Mouse (Mus musculus) 3134 (cell line): Measurements from ENCODE around the gene Pde4d.

Experiments used
- DNase-seq: peaks from one replicate; pipeline ENCODE4 v3.0.0-alpha.2; 2011; ENCODE audit warnings: low spot score; ENCODE audit not compliant: insufficient read length; ENCODE audit errors: extremely low read depth

Gene Pde4d

GRCm38 (mm10) chr13:109639286-109639685 is 1189.5 kb downstream of the Pde4d start:
- no peak for DNase-seq

DNA sequence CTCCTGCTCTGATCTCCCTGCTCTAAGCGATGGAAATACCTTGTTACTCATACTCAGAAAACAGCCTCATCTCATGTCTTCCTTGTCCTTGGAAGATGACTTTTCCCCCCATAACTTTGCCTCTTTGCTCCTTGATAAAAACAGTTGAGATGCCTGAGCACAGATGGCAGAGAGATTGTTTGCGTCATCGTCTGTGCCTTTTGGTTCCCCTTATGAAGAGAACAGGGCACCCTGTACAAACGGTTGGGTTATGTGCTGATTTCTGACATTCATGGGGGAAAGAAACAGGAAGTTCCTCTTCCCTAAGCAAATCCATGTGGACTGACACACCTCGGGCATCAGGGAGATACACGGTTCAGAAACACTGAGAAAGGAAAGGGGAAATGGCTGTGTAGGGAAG is 1191.8 kb downstream of the Pde4d start:
- DNase-seq: no peak

GRCm38 (mm10) chr13:109643419-109643818 is 1193.7 kb downstream of the Pde4d start:
- no peak for DNase-seq

DNA sequence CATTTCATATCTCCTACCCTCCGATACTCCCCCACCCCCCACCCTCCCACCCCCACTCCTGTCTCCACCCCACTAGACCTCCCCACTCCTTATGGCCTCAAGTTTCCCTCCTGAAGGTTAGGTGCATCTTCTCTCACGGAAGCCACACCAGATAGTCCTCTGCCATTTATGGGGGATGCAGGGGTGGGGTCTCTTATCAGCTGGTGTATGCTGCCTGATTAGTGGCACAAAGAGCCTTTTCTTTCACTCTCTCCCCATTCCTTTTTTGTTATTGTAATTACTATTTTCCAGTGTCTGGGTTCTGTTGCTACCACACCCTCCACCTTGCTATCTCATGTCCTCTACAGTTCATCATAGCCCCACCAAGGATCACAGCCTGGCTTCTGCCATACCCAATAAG is 1194.3 kb downstream of the Pde4d start:
- DNase-seq: no peak

GRCm38 (mm10) chr13:109645284-109645909 is 1195.6 kb downstream of the Pde4d start:
- no peak for DNase-seq

GRCm38 (mm10) chr13:109645910-109646284 is 1196.1 kb downstream of the Pde4d start:
- DNase-seq: no peak

GRCm38 (mm10) chr13:109646597-109647232 is 1197.0 kb downstream of the Pde4d start:
- no peak for DNase-seq

DNA sequence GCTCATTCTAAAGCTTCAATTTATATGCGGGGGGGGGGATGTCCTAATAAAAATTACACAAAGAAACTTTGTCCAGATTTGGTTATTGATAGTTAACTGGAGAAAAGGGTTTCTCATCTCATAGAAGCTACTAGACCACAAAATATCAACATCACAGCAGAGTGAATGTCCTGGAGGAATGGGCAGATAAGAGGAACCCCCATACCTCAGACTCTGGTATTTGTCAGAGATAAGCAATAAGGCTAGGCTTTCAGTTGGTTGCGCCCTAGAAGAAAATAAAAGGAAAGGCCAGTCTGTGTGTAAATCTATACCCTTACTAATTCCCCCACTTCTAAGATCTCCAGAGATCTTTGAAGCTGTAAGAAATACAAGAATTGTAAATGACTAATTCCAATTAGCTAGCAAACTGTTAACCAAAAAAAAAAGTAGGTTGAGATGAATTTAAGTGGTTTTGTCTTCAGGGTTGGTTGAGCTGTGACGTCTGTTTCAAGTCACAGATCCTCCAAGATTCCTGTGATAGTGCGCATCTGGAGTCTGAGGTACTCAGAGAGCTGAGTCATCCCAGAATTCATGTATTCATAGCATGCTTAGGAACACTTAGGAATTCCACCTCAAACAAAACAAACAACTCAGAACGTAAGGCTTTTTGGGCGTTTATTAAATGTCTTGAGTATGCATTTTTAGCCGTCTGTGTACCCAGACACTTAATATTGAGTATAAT is 1197.9 kb downstream of the Pde4d start:
- no peak for DNase-seq

DNA sequence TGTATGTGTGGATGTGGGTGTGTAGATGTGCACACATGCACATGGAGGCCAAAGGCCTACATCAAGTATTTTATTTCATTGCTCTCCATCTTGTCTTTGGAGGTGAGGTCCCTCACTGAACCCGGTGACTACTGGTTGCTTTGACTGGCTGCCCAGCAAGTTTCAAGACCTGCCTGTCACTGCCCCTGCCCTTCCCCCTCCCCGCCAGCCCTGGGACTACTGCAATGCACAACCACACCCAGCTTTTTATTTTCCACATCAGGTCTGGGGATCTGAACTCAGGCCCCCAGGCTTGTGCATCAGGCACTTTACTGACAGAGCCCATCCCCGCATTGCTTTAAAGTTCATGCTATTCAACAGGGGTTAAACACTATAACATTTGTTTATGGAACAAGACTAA is 1198.6 kb downstream of the Pde4d start:
- DNase-seq: no peak

GRCm38 (mm10) chr13:109651790-109652605 is 1202.2 kb downstream of the Pde4d start:
- no peak for DNase-seq

GRCm38 (mm10) chr13:109652631-109653030 is 1202.9 kb downstream of the Pde4d start:
- no peak for DNase-seq

DNA sequence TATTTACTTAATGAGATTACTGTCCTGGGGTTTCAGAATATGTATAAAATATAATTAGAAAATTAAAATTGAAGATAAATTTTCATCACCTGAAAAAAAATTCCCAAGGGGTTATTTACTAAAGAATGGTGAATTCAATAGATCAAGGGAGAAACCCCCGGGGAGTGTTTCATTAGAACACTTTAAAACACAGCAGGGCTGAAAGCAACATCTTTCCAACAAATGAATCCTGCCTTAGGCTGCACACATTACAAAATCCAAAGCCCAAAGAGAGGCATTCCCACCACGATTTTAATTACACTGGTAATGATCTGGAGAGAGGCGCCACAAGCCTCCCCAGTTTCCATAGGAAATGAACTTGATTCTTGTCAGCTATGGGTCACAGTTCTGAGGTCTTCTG is 1205.6 kb downstream of the Pde4d start:
- no peak for DNase-seq

- DNase-seq: no peak
Measured at GRCm38 (mm10) chr13:109659103-109659502, 1209.4 kb downstream of the Pde4d start.

DNA sequence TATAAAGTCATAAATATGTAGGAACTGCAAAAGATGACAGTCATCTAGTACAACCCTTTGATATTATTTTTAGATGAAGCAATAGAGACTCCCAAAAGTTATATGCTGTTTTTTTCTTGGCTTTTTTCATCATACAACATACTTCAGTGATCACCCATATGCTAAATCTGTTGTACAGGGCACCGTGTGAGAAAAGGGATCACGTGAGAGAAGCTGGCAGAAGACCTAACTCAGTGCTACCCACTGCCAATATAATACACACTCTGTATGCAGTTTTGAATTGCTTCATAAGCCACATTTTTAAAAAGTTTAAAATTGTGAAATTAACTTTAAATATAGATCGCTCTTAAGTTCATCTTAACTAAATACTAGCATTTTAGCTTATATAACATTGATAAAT is 1211.6 kb downstream of the Pde4d start:
- DNase-seq: no peak

DNA sequence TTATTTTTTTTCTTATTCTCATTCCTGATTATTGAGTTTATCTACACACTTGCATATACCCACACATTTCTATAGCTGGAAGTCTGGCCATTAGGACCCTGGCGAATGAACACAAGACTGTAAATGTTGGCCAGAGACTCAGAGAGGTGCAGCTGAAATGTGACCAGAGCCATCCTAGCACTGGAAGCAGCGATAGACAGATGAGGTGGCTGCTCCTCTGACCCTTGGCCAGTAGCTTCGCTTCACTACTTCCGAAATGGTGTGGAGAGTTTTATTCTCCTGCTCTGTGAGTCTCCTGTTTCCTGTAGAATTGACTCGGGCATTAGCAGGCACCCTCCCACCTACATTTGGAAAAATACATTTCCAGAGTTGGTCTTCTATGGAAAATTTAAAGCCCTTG is 1212.4 kb downstream of the Pde4d start:
- DNase-seq: no peak

DNA sequence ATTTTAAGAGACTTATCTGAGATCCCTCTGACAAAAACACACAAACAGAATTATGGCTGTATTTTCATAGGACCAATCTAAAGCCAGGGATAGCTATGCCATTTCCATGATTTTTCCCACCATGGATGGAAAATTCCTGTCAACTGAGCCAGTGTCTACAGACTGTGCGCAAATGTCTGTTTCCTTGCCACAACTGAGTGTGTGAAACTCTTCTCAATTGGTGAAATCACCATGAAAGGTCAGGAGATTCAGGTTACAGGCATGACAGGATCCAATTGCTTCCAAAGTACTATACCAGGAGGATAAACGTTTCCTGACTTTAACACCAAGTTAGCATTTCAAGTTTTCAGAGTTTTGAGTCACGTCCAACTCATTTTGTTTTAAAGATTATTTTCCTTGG is 1213.0 kb downstream of the Pde4d start:
- no peak for DNase-seq

DNA sequence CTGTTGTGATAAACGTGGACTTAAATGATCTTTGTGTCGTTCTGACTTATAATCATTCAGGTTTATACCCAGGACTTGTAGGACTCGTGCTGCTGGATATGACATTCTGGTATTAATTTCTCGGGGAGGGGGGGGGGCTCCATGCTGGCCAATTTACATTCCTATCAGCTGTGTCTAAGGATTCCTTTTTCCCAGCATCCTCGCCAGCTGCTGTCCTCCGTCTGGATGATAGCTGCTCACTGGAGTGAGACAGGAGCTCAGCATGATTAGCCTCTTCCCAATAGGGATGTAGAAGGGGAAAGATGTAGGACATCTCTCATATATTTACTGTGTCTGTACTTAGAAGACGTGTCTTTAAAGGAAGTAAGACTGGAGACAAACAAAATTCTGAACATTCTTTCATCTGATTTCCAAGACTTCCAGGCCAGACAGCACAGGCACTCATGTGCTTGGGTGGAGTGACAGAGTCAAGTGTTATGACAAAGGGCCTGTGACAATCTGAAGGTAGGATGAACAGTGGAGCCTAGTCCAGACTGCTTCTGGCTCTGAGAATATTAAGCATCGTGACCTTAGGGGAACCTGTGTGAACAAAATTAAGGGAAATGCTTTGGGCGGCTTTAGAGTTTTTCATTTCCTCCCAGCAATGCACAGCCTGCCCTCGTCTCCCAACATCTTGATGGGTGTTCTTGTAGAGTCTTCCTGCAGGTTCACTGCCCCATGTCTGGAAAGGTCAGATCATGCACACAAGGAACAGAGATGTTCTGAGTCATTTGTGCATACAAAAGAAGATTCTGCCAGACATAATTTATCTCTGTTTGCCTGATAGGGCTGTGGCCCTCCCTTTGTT is 1215.4 kb downstream of the Pde4d start:
- no peak for DNase-seq

DNA sequence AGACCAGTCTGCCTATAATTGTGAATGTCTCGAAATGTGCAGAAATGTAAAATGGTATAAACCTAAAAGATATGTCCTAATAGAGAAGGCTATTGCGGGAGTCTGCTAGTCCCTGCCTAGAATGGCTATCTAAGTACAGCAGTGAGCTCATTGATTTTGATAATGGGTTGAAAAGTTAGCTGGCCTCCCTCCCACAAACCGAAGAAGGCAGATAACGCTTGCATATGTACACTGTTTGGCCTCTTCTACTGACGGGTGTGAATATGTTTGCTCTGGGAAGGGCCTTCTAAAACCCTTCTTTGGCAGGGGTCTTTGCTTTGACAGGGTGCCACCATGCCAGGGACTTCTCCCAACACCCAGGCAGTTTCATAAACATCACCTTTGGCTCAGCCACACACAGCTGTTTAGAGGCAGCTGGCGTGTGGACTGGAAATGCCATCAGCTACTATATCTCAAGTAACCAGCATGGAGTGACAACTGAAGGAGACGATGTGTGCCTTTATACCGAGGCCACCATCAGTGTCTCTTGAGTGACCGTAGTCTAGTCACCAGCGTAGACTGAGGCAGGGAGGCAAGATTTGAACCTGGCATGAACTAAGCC is 1216.2 kb downstream of the Pde4d start:
- no peak for DNase-seq

DNA sequence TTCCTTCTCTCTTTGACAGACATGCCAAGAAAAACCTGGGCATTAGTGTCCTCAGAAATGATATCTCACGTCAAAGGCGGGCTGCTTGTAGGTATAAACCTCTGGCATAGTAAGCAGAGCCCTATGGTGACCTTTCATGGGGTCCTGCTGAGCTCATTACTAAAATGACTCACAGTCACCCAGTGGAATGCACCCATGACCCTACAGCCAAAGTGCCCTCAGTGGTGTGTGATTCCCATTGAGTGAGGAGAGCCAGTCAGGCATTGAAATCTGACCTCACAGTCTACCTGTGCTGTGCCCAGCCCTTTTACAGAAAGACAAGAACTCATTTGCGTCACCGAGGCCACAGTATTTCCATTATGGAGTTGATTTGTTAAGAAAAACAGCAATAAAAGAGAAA is 1220.2 kb downstream of the Pde4d start:
- DNase-seq: no peak
